Mouse (Mus musculus) T-cell, adult 66 days (primary cell): Measurements from ENCODE around the gene Fam187a. TPM values are rescaled to one million over a fixed set of nuclear protein-coding genes. Genes with fewer than 3 reads are reported as not detected.

Experiments
- total RNA-seq, 2 experiments: library from RNA; stranded (reverse); gene quantifications; 3 replicates in 1 of 2; 4 replicates in 1 of 2; pipeline ENCODE4 v1.2.4; 2023

Fam187a gene
- total RNA-seq: not detected

GRCm38 (mm10) chr11:102884616-102885219, at the start of gene Fam187a:
TSS of gene Fam187a (plus strand) at chr11:102885169.

GRCm38 (mm10) chr11:102835549-102835948, 49.4 kb upstream of the Fam187a start, which contains the start of gene Higd1b:
TSS of gene Higd1b (plus strand) at chr11:102835849.

DNA sequence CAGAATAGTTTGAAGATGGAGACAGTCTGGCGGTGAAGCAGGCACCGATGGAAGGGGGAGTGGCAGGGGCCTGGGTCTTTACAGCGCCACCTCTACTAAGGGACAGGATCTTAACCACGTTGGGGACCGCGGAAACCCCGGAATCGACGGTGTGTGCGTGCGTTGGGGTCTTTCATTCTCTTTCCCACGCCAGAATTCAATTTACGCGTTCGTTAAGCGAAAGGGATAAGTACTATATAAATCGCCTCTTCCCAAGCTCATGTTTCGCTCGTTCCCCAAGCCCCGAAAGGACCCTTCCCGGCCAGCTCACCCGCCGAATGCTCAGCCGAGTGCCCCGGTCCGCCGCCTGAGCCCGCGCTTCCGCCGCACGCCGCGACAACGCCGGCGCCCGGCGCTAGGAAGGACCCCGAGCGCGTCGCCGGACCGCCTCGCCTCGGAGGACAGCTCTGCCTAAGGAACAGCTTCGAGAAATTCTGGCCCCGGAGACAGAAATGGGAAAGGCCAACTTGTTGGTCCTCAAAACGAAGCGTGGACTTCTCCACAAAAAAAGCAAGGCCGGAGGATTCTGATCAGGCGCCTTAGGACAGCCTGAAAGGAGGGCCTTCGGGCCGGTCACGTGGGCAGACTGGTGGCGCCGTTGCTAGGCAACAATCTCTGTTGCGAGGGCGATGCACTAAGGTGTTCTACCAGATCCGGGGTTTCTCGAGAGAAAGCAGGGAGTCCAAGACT, 4.2 kb upstream of the Fam187a start, which contains the start of the genes Eftud2 and Ccdc103:
Gene Eftud2, minus strand, starts transcription at position 401 of the 729 bp plus-strand sequence.
Gene Ccdc103, plus strand, starts transcription at position 620 of the 729 bp plus-strand sequence.

GRCm38 (mm10) chr11:102900763-102901162, 15.8 kb downstream of the Fam187a start, which contains the start of gene Gfap:
TSS of gene Gfap (minus strand) at chr11:102900912.

GRCm38 (mm10) chr11:102924557-102925350, 39.8 kb downstream of the Fam187a start, which contains the start of gene Kif18b:
TSS of gene Kif18b (minus strand) at chr11:102925124.

Other genes starting within 250 kb of the Fam187a start
- not detected for gene Meioc, start 221.5 kb upstream of the Fam187a start, total RNA-seq
- gene Ccdc43, start 187.4 kb upstream of the Fam187a start, total RNA-seq: 10 to 100 TPM; 37.0 to 38.8 TPM
- 1 to 10 TPM; 2.8 to 2.9 TPM for gene Adam11, start 123.7 kb upstream of the Fam187a start, total RNA-seq
- not detected for gene Gjc1, start 65.5 kb upstream of the Fam187a start, total RNA-seq
- gene Higd1b, start 49.3 kb upstream of the Fam187a start, total RNA-seq: not detected
- gene Eftud2, start 4.2 kb upstream of the Fam187a start, total RNA-seq: 100 to 1,000 TPM; 154 TPM
- not detected for gene Ccdc103, start 4.0 kb upstream of the Fam187a start, total RNA-seq
- gene Gfap, start 15.7 kb downstream of the Fam187a start, total RNA-seq: not detected
- 1 to 10 TPM in 1 of 2 experiments, under 1 TPM in 1; 0.59 to 2.2 TPM for gene Kif18b, start 40.0 kb downstream of the Fam187a start, total RNA-seq
- not detected for gene C1ql1, start 61.5 kb downstream of the Fam187a start, total RNA-seq
- gene Nmt1, start 143.0 kb downstream of the Fam187a start, total RNA-seq: 10 to 100 TPM; 60.2 to 68.4 TPM
- gene Dcakd, start 143.2 kb downstream of the Fam187a start, total RNA-seq: 10 to 100 TPM; 18.5 to 22.4 TPM
- gene Plcd3, start 216.5 kb downstream of the Fam187a start, total RNA-seq: not detected
- gene Acbd4, start 216.5 kb downstream of the Fam187a start, total RNA-seq: 10 to 100 TPM; 46.3 to 47.1 TPM
- 10 to 100 TPM; 73.5 to 91.3 TPM for gene Hexim1, start 231.1 kb downstream of the Fam187a start, total RNA-seq
- gene Hexim2, start 247.3 kb downstream of the Fam187a start, total RNA-seq: 1 to 10 TPM; 1.6 to 2.8 TPM